Mouse (Mus musculus) ES-Bruce4 (cell line): ENCODE data around the gene Gsdma2. TPM values are rescaled to one million over a fixed set of nuclear protein-coding genes. Genes with fewer than 3 reads are reported as not detected.
"Not testable (repeated sequence)": the region's sequence is repeated elsewhere in the genome, so short reads cannot be mapped to it uniquely, and the experiment has no call there.

Experiments
- H3K27ac ChIP-seq: 2 replicates; pipeline ENCODE4 v1.5.1; 2012; ENCODE audit warnings: low read length, inconsistent platforms; ENCODE audit not compliant: insufficient read depth
- H3K27me3 ChIP-seq: 2 replicates; pipeline ENCODE4 v1.6.1; 2012; ENCODE audit warnings: mild to moderate bottlenecking, low read length, inconsistent platforms; ENCODE audit not compliant: control insufficient read depth, poor library complexity, insufficient read depth, severe bottlenecking
- H3K36me3 ChIP-seq: 2 replicates; pipeline ENCODE4 v1.6.1; 2012; ENCODE audit warnings: inconsistent platforms, mild to moderate bottlenecking, low read length, moderate library complexity; ENCODE audit not compliant: control insufficient read depth, poor library complexity, insufficient read depth, severe bottlenecking
- H3K4me1 ChIP-seq: one replicate; pipeline ENCODE4 v1.8.1; 2011; ENCODE audit warnings: low read length; ENCODE audit not compliant: control insufficient read depth, insufficient read depth
- H3K4me3 ChIP-seq: 2 replicates; pipeline ENCODE4 v1.5.1; 2011; ENCODE audit warnings: low read depth, mild to moderate bottlenecking, low read length
- H3K9ac ChIP-seq: 2 replicates; pipeline ENCODE4 v1.6.1; 2012; ENCODE audit warnings: low read depth, mild to moderate bottlenecking, inconsistent platforms; ENCODE audit not compliant: poor library complexity, severe bottlenecking
- H3K9me3 ChIP-seq: replicated peaks from 2 replicates; pipeline ENCODE4 v1.6.1; 2012; ENCODE audit warnings: mild to moderate bottlenecking, low read length, inconsistent platforms; ENCODE audit not compliant: control insufficient read depth, poor library complexity, insufficient read depth, severe bottlenecking
- CTCF ChIP-seq: IDR thresholded peaks from one replicate; pipeline ENCODE4 v1.8.1; 2011; ENCODE audit warnings: low read depth, low read length
- EP300 ChIP-seq: IDR thresholded peaks from 2 replicates; pipeline ENCODE4 v1.6.1; 2011; ENCODE audit warnings: low read depth, low read length; ENCODE audit not compliant: insufficient read depth
- POLR2A ChIP-seq: IDR thresholded peaks from one replicate; pipeline ENCODE4 v1.8.1; 2011; ENCODE audit warnings: low read length; ENCODE audit not compliant: insufficient read depth
- polyA plus RNA-seq: library from polyadenylated mRNA; stranded (reverse); fragments of >200 nt; gene quantifications from 2 replicates; pipeline ENCODE4 v1.2.4, GENCODE M21; 2011; ENCODE audit warnings: low read depth; ENCODE audit not compliant: missing spikeins, insufficient read depth, insufficient read length

Gene Gsdma2
- polyA plus RNA-seq, 1 experiment, result not detected

DNA sequence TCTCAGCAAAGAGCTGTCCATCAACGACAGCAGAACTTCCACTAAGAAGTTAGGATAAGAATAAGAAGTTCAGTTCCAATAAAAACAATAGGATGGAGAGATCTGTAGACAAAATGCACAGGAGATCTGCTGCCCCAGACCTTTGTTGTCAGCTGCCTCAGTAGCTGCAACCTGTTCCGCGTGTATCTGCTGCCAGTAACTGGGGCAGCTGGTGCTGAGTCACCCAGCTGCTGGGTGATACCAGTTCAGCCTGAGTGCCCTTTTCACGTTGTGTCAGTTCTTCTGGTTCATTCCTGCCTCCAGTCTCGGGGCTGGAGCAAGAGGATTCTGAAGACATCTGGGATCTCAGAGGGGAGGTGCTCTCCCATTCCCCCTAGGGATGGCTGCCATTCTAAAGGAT is 25.3 kb downstream of the Gsdma2 start:
- Histone ChIP-seq H3K9ac (no peak overlapping the region), H3K36me3 (no peaks in the 10 kb centered on the region), H3K9me3 (no peaks in the 10 kb centered on the region), H3K4me3 (no peak overlapping the region), H3K27ac (no peak overlapping the region), H3K4me1 (peaks cover 2% of the 10 kb centered on the region), H3K27me3 (no peaks in the 10 kb centered on the region)
- TF ChIP-seq POLR2A, result no peak
- TF ChIP-seq EP300, result no peak
- TF ChIP-seq CTCF, result no peak

DNA sequence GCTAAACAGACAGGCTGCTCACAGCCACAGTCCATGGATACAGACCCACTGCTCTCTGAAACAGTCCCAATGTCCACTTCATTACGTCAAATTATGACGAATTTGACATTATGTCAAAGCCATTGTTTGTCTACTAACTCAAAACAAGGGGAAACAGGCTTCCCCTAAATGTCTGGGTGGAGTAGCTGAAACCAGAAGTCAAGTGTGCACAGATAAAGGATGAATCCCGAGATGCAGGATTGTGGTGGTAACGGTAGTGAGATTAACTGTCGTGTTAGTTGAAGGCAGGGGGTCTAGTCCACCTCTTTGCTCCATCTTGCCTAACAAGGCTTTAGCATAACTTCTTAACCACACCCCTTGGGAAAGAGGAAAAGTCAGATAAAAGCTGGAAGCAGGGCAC is 25.9 kb downstream of the Gsdma2 start:
- no peak for TF ChIP-seq POLR2A
- TF ChIP-seq CTCF, result no peak

DNA sequence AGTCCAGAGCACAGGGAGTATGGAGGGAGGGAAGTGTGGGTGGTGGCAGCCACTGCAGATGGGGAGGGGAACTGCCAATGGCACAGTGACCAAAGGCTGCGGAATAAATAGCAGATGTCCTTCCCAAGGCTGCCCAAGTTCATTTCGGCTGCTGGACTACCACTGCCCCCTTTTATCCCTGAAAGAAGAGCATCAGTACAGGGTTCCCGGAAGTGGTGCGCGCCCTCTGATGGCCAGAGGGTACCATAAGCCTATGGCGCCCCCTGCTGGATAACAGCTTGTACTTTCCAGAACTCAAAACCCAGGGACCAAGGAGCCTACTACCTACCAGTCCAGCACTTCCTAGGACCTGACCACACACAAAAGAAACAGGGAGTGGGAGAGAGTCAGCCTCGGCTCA is 26.6 kb downstream of the Gsdma2 start:
- TF ChIP-seq CTCF, result peak; percentile 50
- H3K27me3 ChIP-seq, H3K9ac ChIP-seq, H3K4me1 ChIP-seq, H3K4me3 ChIP-seq, H3K9me3 ChIP-seq, H3K27ac ChIP-seq, H3K36me3 ChIP-seq: not testable (repeated sequence)

More for the DNA sequence above, 25.9 kb downstream of the Gsdma2 start:
- H3K4me3 ChIP-seq, result no peak overlapping the region
- H3K9ac ChIP-seq, result no peak overlapping the region
- H3K36me3 ChIP-seq, result no peaks in the 10 kb centered on the region
- H3K27ac ChIP-seq, result no peak overlapping the region
- no peaks in the 10 kb centered on the region for H3K9me3 ChIP-seq
- H3K4me1 ChIP-seq, result peaks cover 2% of the 10 kb centered on the region
- H3K27me3 ChIP-seq, result no peaks in the 10 kb centered on the region

DNA sequence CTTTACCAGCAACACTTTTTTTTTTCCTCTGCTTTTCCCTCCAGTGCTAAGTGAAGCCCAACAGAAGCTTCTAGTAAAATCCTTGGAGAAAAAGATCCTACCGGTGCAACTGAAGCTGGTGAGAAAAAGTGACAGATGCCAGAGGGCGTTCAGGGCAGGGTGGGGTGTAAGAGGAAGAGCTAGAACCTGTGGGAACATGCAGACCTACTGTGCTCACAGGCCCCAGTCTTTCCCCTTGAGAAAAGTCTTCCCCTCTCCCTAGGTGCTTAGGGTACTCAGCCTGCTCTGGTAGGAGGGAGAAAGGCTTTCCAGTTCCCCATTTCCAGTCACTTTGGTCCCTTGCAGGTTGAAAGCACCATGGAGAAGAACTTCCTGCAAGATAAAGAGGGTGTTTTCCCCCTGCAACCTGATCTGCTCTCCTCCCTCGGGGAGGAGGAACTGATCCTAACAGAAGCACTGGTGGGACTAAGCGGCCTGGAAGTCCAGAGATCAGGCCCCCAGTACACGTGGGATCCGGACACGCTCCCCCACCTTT is 29.3 kb downstream of the Gsdma2 start:
- Histone ChIP-seq H3K4me1 (peaks cover 2% of the 10 kb centered on the region), H3K27me3 (no peaks in the 10 kb centered on the region), H3K4me3 (no peak overlapping the region), H3K9me3 (no peaks in the 10 kb centered on the region), H3K36me3 (no peaks in the 10 kb centered on the region), H3K9ac (no peak overlapping the region), H3K27ac (0 out of 2 replicates have a peak overlapping the region, but pooled peaks have one; percentile 36)
- TF ChIP-seq CTCF, result no peak
- TF ChIP-seq EP300, result no peak
- TF ChIP-seq POLR2A, result no peak

DNA sequence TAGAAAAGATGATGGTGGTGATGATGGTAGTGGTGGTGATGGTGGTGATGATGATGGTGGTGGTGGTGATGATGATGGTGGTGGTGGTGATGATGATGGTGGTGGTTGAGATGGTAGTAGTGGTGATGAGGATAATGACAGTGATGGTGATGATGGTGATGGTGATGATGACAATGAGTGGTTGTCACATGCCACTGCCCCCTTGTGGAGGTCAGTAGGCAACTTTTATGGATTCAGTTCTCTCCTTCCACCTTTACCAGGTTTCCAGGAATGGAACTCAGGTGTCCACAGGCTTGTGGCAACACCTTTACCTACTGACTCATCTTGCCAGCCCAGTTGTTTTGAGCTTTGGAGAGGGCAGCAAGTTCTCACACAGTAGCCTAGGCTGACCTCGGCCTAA is 33.5 kb downstream of the Gsdma2 start:
- no peaks in the 10 kb centered on the region for H3K27me3 ChIP-seq
- no peaks in the 10 kb centered on the region for H3K9me3 ChIP-seq
- TF ChIP-seq POLR2A (no peak), EP300 (no peak), CTCF (no peak)
- peaks cover 2% of the 10 kb centered on the region for H3K4me1 ChIP-seq
- H3K27ac ChIP-seq, result no peak overlapping the region; the same call in 1 of the 2 replicates
- H3K9ac ChIP-seq, result no peak overlapping the region
- peaks cover under 1% of the 10 kb centered on the region; the same call in 1 of the 2 replicates for H3K36me3 ChIP-seq
- H3K4me3 ChIP-seq, result no peak overlapping the region

DNA sequence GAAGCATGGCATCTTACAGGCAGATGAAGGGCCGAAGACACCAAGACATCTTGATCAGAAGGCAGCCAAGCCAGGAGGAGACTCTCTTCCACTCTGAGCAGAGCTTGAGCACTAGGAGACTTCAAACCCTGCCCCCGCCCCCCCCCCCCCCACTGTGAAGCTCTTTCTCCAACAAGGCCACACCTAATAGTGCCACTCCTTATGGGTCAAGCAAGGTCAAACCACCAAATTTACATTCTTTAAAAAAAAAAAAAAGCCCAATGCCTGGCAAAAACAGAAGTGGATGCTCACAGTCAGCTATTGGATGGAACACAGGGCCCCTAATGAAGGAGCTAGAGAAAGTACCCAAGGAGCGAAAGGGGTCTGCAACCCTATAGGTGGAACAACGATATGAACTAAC is 34.0 kb downstream of the Gsdma2 start:
- H3K4me3 ChIP-seq, H3K4me1 ChIP-seq, H3K9me3 ChIP-seq, H3K27me3 ChIP-seq, H3K36me3 ChIP-seq: not testable (repeated sequence)
- Histone ChIP-seq H3K9ac (peak overlapping the region; percentile 60; the same call in 1 of the 2 replicates), H3K27ac (peak overlapping the region; percentile 36; the same call in 1 of the 2 replicates)
